Mouse (Mus musculus): Measurements from ENCODE around the gene Unc80.
"Not testable (repeated sequence)": the region's sequence is repeated elsewhere in the genome, so short reads cannot be mapped to it uniquely, and the experiment has no call there.

Unc80 gene

GRCm38 (mm10) chr1:66638177-66638576 is 170.0 kb downstream of the Unc80 start:
- no peak for DNase-seq

GRCm38 (mm10) chr1:66646894-66647293 is 178.7 kb downstream of the Unc80 start:
- no peak for DNase-seq

GRCm38 (mm10) chr1:66649568-66649967 is 181.4 kb downstream of the Unc80 start:
- no peak for DNase-seq

DNA sequence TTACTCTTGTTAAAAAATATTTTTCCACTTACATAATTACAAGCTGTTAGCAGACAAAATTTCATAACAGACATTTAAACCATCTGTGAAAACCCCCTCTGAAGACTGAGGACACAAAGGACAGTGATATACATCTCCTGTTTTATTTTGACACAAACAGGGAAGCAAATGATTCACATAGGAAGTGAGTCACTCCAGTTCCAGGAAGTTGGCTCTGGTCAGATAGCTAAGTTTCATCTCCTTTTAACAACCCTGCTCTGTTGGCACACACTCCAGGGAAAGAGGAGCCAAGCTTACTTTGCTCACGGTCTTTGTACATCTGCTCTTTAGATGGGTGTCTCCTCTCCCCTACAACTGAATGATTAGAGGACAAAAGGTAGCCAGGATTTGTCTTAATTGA is 181.8 kb downstream of the Unc80 start:
- no peak for DNase-seq

- DNase-seq: no peak
Observed at GRCm38 (mm10) chr1:66655119-66655746, 187.1 kb downstream of the Unc80 start.

DNA sequence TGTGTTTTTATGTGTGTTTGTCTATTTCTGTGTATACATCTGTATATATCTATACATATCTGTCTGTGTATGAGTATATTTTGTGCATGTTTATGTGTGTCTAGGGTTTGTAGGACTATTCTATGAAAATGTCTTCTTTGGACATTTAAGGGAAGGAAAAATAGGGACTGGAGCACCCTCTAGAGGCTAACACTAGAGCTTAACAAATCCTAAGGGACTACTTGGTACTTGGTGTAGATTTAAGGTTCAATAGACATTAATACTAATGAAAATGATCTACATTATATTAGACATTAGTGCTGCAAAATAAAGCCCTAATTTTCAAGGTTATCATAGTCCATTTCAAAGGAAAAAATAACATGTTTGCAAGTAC is 187.6 kb downstream of the Unc80 start:
- no peak for DNase-seq

- DNase-seq: no peak
Observed at GRCm38 (mm10) chr1:66671475-66671874, 203.3 kb downstream of the Unc80 start.

GRCm38 (mm10) chr1:66672812-66673211 is 204.6 kb downstream of the Unc80 start:
- no peak for DNase-seq

DNA sequence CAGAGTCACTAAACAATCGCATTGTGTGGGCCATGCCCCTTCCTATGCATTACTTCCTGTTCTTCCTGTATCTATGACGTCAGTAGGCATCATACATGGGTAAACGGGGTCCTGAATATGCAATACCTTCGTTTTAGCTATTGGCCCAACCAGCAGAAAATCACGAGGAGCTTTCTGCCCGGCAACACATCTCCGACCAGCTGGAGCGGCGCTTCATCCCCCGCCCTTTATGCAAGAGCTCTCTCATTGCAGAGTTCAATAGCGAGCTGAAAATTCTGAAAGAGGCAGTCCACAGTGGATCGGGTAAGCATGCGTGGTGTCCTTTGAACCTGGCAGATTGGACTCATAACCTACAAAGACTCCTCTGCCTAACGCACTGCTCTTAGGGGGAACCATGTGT is 209.8 kb downstream of the Unc80 start:
- DNase-seq: no peak

GRCm38 (mm10) chr1:66678662-66679061 is 210.5 kb downstream of the Unc80 start:
- no peak for DNase-seq

- no peak for DNase-seq
Observed at GRCm38 (mm10) chr1:66682974-66683373, 214.8 kb downstream of the Unc80 start.

- no peak for DNase-seq
Observed at GRCm38 (mm10) chr1:66691772-66692171, 223.6 kb downstream of the Unc80 start.

DNA sequence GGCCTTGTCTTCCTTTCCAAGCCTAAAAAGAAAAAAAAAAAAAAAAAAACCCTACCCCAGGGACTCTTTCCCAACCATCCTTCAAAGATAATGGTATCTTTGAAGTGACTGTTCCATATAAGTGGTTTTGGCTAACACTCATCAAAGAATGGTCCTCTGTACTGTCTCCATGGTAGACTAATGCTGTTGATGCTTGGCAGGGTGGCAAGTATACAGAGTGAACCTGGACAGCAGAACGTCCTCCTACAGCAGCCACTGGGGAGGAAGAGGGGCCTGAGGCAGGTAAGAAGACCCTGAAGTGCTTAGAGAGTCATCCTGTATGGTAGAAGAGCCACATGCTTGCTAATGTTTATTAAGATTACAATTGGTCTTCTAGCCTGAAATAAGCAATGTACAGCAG is 224.1 kb downstream of the Unc80 start:
- no peak for DNase-seq

DNA sequence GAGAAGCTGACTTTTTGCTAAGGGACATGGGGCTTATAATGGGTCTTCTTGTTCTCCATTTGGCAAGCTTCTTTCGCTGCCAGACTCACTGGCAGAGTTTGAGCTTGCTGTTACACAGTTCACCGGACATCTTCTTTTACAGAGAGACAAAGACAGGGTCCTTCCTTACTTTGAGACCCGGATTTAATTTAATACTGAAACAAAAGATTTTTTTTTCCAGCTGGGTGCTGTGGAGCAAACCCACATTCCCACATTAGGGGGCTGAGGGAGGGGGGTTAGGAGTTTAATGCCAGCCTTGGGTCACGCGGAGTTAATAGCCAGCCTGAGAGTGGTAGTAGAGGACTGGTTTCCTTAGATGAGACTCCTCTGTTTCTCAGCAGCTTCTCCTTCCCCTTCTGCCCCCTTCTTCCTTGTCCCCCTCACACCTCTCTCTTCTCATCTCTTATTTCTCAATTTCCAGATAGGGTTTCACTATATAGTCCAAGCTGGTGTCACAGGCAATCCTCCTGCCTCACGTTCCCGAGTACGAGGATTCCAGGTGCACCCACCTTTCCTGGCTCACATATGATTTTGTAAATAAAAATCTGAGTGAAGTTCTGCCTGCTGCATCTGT is 224.7 kb downstream of the Unc80 start:
- no peak for DNase-seq

DNA sequence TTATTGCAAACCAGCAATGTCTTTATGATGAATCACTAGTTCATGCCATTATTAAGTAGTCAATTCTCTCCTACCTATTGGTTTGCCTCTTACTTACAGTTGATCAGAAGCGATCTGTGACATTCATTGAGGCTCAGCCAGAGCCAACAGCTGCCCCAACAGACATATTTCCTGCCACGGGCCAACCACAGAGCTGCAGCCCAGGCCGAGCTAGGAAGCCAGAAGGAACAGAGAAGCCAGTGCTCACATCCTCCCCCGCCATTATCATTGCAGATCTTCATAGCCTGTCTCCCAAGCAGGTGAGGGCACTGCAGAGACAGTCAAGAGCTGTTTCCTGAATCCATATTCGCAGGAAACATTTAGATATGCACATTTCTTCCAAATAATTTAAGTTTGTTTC is 226.1 kb downstream of the Unc80 start:
- DNase-seq: no peak

GRCm38 (mm10) chr1:66695296-66695695 is 227.1 kb downstream of the Unc80 start:
- DNase-seq: no peak

DNA sequence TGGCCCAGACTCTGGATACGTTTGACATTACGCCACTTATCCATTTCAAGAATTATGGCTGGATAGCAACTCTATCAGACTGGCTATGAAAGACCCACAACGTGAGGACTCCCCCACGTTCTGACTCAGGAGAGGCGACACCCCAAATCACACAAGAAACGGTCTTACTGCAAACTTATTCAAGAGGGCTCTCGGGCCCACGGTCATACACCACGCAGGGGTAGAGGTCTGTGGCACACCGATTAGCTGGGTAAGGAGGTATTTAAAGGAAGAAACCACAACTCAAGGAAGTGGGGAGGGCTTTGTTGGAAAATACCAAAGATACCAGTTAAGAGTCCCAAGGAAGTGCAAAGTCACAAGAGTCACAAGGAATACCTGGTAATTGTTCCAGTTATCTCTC is 231.5 kb downstream of the Unc80 start:
- not testable (repeated sequence) for DNase-seq

GRCm38 (mm10) chr1:66700149-66700692 is 232.1 kb downstream of the Unc80 start:
- no peak for DNase-seq

DNA sequence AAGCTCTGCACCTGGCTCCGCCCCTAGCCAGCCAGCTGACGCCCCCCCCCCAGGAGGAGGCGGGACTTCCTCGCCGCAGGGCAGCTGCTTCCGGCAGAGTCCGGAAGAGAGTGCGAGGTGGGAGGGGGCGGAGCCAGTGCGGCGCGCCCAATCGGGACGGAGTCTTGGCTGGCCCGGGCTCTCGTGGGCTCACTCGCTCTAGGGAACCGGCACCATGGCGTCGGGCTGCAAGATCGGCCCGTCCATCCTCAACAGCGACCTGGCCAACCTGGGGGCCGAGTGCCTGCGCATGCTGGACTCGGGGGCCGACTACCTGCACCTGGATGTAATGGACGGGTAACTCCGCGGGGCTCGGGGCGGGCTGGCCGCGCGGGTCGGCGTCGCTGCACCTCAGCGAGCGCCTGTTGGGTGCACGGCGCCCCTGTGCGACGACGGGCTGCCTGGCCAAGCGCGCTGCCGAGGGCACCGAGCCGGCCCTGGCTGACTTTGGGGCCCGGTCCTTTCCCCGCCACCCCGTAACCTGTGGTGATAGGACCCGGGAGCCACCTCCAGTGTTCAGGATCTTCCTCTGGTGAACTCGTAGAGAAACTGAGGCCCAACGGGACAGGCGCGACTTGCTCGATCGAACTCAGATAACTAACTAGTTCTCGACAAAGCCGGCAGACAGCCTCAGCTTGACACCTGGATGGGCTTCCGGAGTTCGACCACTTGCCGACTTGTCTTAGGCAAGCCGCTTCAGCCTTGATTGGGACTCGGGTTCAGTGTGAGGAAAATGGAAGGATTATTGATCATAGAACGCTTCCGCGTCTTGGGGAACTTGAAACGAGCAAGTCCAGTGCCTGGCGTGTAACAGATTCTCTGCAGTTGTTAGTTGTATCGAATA is 232.8 kb downstream of the Unc80 start, which contains the start of gene Rpe:
Gene Rpe, plus strand, starts transcription at position 139 of the 883 bp plus-strand sequence.
- DNase-seq: peak; percentile 88 to 89

- DNase-seq: no peak
Observed at GRCm38 (mm10) chr1:66701576-66701940, 233.4 kb downstream of the Unc80 start.

GRCm38 (mm10) chr1:66702623-66703345 is 234.6 kb downstream of the Unc80 start:
- no peak for DNase-seq

DNA sequence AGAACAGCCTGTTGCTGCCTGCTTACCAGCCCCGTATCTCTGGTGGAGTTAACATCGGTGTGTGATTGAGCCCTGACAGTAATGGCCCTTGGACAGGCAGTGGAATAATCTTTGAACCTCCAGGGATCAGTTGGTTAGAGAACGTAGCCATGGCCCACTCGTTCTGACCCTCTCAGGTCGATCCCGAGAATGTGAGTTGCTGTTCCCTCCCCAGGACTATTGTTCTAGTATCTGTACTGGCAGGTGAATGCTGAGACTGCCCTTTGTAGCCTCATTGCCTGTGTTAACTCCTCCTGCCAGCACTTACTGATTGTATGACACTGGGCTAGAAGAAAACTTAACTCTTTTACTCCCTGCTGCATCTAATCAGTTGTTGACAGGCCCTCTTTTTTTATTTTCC is 236.4 kb downstream of the Unc80 start:
- no peak for DNase-seq

- DNase-seq: no peak
Observed at GRCm38 (mm10) chr1:66712859-66713258, 244.7 kb downstream of the Unc80 start.

Data from thymus, adult 18-20 months (tissue).